Mouse (Mus musculus) T-helper 1 cell (primary cell): ENCODE measurements around the gene Camsap1.

Experiments used
- in situ Hi-C: fragments of 300-600 bp; cut with MboI, MseI; formaldehyde crosslinking; loops from one replicate; pipeline ENCODE4 v1.15.1; 2025; ENCODE audit warnings: high pct_unique_total_duplicates

Camsap1 gene

DNA sequence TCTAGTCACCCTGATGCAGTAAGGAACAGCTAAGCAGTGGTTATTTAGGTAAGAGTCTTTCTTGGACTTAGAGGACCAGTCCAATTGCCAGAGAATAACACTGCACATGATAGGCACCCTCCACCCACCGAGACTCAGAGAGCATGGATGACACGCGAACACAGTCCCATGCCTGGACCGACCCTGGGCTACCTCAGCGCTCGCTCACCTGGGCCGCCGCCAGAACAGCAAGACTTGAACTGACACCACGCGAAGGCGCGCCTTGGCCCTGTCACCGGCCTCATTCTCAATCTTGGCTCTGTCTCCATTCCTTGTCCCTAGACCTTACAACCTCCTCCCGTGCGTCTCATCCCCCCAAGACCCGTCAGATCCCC is 1.0 kb downstream of the Camsap1 start:
- in situ Hi-C loops, result no loop called here

DNA sequence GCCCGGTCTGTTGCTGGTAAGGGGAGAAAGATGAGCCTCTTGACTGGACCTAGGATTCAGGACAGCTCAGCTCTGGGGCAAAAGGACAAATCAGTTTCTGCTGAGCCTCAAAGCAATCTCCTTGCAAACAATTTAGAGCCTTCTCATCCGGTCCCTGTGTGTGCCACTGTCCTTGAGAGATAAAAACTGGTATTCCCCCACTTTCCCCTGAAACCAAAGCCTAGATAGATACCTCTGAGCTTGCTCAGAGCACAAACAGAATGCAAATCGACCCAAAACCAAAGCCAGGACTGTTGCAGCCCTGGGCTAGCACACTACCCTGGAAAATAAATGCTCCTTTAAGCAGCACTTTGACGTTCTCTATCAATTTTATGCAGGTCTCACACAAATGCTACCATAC is 4.1 kb downstream of the Camsap1 start:
- in situ Hi-C loops, result no loop called here

DNA sequence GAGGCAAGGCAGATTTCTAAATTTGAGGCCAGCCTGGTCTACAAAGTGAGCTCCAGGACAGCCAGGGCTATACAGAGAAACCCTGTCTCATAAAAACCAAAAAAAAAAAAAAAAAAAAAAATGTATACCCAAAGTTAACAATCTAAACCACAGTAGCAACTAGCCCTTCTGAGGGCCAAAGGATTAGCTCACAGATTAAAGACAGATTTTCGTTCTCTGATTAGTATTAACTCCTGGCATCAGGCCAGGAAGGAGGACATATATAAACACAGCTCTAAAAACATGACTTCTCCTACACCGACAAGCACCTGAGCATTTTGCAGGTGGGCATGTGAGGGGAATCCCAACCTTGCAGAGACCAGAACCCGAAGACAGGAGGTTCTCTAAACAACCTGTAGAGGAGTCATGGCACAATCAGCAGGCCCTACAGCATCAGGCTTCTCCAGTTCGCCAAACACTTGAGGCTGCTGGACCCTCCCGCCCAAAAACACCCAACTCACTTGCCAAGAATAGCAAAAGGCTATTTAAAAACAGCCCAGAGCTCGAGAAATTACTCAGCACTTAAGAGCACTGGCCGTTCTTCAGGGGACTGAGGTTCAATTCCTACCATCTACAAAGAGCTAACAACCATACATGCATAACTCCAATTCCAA is 5.4 kb downstream of the Camsap1 start:
- in situ Hi-C loops, result no loop called here

DNA sequence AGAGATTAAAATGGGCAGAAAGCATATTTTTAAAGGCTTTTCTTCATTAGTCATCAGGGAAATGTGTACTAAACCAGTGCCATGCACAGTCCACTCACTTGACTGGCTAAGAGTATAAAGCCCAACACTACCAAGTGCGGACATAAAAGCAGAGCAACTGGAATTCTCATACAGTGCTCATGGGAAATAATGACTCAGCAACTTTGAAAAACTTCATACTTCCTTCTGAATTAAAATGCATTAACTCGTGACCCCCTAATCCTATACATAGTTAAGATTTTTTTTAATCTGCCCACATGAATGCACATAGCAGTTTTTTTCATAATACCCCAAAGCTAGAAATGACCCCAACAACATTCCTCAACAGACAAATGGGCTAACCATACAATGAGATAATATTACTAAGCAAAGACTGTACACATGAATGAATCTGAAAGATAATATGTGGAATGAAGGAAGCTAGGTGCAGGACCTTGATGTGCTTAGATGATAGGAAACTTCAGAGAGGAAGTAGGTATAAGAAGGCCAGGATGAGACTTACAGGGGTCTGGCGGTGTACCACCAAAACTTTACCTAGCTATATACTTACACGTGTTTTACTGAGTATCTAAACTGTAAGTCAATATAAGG is 7.8 kb downstream of the Camsap1 start:
- in situ Hi-C loops, result no loop called here

DNA sequence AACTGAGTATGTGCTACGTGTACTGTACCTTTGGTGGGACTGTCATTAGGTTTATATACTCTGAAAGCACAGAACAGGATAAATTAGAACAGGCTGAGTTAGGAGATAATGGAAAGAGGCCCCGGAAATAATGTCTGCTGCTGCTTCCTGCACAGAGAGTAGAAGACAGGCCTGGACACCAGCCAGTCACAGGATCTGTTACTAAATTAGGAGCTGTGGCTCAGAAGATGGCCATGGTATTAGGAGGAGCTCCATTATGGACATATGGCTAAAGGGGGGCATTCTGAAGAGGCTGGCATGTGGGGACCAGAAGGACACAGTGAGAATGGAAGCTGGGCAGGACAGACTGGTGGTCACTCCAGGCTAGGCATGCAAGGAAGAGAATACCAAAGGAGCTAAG is 12.7 kb downstream of the Camsap1 start:
- in situ Hi-C loops, result no loop called here

DNA sequence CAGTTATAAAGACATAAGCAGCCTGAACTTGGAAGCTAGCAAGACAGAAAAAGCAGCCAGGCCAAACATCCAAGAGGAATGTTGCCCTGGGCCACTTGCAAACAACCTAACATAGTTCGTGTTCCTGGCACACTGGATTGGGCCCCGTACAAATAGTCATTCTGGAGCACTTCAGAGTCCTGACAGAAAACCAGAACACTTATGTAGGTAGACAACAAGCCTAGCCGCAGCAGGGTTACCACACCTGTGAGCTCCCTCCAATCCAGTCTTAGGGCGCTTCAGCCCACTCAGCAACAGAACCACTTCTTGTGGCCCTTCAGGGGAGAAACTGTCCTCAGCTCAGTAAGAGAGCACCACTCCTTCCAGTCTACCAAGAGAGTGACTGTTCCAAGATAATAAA is 13.8 kb downstream of the Camsap1 start:
- in situ Hi-C loops, result no loop called here

DNA sequence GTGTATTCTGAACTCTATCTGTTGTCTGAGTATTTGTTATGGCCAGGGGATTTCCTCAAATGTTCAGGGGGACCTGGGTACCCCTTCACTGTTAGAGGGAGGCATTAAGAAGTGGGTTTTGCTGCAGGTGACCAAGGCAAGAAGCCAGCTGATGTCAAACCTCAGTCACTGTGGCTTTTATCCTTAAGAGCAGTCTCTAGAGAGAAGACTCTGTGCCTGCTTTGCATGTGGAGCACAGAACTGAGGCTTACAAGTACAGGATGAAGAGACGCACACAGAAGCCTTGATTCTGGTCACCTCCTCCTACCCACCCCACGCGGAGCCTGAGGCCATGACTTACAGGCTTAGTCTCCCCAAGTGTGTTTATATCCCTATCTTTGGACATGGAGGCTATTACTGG is 33.8 kb downstream of the Camsap1 start:
- in situ Hi-C loops, result no loop called here

DNA sequence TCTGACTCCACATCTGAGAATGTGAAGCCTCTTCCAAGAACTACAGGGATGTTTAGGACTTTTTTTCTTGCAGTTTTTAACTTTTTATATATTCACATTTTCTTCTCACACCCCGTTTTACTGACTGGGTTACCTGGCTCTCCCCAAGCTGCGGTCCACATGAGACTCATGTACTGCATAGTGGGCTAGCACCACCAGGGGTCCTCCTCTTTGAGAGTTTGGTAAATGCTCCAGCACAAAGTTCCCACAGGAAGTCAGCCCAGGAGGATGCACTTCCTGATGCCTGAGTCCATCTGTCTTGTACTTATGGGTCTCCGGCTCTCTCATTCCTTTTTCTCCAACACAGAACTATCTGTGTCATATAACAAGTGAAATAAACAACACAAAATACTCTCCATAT is 35.1 kb downstream of the Camsap1 start:
- in situ Hi-C loops, result no loop called here

DNA sequence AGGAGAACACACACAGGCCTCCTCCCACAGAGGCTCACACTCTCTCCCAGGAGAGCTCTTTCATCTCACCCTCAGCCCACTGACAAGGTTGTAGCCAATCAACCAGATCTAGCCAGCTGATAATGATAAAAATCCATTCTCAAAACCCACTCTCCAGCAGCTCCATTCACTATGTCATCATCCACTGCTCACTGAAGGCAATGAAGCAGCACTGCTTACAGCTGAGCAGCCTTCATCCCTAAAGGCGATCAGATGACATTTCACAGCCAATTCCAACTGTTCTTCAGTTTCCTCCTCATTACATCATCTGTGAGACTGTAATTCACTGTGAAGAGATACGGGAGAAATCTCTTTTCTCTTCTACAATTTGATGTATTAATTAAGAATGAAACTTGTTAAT is 39.3 kb downstream of the Camsap1 start:
- in situ Hi-C loops, result no loop called here

DNA sequence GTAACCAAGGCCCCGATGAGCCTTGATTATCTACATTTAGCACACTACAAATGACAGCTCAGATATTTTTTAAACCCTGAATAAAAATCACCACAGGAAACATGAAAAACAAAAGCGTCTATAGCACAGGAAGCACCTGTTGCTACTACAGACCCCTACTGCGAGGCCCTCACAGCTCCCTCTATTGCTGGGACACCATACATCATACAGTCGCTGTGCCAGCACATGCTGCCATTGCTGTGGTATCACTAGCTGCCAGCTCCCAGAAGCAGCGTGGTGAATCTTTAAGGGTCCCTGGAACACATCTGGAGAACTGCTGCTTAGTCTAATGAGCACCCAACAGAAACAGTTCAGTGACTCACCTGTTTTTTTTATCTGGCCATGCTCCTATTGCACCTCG is 42.6 kb downstream of the Camsap1 start:
- in situ Hi-C loops, result no loop called here

DNA sequence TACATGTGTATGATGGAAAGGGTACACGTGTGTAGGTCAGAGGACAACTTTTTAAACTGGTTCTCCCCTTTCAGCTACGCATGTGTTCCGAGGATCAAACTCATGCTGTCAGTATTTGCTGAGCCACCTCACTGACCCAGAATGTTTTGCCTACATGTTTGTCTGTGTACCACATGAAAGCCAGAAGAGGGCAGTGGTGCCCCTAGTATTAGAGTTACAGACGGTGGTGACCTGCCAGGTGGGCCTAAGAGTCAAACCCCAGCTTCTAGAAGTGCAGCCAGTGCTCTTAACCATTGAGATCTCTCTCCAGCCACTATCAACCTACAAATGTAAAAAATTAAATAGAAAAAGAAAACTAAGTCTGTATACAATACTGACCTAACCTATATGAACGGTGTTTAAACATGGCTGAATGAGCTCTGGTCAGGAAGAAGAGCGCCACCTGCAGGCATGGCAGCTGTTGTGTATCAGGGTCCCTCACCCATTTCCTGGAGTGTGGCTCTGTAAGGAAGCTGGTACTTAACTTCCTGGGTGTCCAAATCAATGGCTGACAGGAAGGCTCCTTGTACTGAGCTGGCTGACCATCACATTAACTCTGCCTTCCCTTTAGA is 51.7 kb downstream of the Camsap1 start:
- in situ Hi-C loops, result no loop called here

DNA sequence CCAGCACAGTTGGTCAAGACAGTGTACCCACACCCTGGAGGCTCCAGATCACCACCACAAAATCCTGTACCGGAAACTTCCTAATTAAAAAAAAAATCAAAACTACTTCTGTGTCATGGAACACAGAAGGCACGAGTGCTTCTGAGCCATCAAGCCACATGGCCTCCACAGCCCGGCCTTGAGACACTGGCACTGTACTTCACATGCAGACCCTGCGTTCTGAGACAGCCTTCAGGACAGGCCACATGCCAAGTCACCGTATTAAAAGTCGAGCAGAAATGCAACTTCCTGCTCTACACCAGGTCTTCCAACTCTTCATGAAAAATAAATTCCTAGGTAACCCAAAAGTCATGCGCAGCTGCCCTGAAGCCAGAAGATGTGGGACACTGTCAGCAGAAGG is 55.3 kb downstream of the Camsap1 start:
- in situ Hi-C loops, result no loop called here

DNA sequence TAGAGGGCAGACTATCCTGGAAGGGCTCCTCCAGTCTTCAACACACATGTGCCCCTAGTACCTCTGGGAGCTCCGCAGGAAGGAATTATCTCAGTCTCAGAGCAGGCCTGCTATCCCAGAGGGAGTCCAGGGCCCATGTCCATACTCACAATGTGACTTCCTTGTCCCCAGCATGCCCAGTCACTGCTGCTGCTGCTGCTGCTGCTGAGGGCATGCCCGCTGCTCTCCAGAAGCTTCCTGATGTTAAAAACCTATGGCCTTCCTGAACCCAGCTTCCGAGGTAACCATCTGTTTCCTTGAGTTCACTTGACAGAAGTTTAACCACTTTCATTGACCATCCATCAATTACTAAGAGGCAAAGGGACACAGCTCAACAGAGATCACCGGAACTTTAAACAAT is 58.1 kb downstream of the Camsap1 start:
- in situ Hi-C loops, result no loop called here

DNA sequence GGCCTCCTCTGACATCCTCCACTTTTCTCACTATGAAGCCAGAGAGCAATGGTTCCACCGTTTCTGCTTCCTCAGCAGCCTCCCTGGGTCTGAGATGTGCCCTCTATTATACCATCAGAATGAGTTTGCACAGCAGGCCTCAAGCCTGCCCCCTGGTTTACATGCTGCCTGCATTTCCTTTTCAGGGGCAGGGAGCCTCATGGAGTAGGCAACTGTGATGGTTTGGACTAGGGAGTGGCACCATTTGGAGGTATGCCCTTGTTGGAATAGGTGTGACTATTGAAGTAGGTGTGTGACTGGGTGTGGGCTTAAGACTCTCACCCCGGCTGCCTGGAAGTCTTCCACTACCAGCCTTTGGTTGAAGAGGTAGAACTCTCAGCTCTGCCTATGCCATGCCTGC is 59.3 kb downstream of the Camsap1 start:
- in situ Hi-C loops, result no loop called here

DNA sequence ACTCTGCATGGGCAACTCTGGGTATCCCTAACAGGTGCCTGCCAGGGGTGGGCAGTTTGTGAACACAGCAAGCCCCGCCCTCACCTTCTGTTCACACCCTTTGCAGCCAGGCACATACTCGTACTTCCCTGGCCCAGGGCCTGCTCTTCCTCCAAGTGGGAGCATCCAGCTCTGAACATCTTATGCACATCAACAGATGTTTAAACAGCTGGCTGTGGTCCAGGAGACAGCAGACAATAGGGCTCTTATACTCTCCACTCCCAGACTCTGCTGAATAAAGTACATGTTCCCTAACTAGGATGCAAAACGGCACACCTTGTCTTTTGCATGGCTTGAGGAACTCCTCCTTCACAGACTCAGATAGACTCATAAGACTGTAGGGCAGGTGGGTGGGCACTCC is 63.1 kb downstream of the Camsap1 start:
- in situ Hi-C loops, result no loop called here

DNA sequence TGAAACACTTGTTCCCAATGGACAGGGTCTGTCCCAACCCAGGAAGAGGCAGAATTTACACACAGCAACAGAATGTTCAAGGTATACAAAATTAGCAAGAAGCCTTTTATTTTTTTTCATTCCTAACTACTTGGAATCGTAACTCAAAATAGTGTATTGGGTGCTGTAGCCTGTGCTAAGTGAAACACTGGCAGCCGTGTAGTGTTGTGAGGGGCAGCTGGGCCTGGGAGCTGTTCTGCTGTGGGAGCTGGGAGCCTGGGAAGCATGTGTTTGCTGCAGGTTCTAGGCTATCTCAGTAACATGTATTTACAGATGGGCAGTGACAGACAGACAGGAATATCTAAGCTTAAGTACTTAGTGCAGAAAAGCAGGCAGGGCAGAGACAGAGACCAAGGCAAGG is 64.7 kb downstream of the Camsap1 start:
- in situ Hi-C loops, result no loop called here

DNA sequence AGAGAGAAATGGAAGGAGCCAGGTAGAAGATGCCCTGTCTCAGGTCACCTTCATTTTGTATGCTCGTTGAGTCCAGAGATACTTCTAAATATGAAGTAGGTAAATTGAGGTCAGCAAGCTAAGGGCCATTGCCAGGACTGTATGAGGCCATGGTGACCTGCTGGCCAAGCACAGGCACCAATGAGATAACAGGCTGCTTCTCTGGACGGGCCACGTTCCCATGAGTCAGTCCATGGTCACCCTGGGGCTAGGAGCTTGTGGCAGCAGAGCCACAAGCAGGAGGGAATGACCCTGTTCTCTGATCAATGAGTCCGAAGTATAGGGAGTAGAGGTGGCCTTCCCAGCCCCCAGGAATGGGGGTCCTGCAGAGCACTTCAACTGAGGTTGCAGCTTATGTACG is 68.3 kb downstream of the Camsap1 start:
- in situ Hi-C loops, result no loop called here

DNA sequence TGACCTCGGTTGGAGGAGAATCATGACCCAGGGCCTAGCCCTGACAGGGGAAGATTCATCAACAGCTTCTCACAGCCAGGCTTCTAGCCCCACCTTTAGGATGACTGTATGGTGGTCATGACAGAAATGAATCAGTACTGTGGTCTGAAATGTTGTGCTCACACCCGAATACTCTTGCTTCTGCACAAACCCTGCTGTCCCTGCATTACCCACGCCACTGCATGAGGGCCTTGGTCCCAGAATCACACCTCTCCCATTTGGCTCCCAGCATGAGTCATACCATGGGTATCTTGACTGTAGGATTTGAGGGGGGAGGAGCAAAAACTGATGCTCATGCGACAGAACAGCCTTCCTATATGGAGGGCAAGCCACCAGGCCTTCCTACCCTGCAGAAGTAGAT is 68.9 kb downstream of the Camsap1 start:
- in situ Hi-C loops, result no loop called here

DNA sequence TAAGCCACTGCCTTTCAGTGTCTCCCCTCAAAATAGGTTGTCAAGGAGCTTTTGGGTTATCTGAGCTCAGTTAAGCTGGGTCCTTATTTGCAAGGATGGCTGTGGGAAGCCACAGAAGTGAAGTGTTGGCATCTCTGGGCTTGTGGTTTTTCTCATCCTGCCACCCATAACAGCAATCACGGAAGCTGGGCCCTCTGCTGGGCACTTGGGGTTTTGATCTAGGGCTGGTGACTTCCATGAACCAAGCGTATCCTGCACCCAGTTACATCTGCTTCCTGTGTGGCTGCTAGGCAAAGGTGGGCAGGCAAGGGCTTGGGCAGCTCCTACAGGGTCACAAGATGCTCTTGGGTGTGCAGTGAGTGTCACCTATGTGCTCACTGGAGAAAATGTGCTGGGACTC is 69.8 kb downstream of the Camsap1 start:
- in situ Hi-C loops, result no loop called here

DNA sequence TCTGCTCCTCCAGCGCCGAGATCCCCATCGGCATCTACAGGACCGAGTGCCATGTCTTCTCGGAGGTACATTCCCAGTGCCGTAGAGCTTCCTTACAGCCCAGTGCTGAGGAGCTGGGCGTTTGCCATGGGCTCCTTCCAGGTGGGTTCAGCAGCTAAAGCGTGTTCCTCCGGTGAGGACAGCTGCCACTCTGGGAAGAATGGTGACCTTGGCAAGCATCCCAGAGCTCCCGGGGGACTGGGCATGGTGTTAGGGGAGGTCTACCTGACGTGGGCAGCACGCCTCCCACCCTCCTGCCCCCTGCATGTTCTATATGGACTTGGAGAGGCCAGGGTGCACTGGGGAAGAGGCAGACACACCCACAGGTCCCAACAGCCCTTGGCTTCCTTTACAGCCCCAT is 73.2 kb downstream of the Camsap1 start:
- in situ Hi-C loops, result no loop called here

DNA sequence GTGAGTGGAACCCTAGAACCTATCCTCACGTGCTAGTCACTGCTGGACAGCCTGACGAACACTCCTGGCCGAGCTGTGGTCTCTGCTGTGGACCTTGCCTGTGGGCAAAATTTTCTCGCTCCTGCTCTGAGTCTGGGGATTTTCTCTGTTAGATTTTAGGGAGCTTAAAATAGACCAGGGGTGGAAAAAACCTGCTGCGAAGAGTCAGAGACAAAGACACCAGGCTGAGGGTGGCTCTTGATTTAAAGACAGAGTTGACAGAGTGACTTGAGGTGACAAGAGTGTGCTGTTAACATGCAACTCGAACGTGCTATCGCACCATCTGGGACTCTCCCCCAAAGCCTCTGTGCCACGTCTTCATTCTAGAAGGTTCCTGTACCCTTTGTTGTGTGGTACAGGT is 84.1 kb downstream of the Camsap1 start:
- in situ Hi-C loops, result no loop called here

DNA sequence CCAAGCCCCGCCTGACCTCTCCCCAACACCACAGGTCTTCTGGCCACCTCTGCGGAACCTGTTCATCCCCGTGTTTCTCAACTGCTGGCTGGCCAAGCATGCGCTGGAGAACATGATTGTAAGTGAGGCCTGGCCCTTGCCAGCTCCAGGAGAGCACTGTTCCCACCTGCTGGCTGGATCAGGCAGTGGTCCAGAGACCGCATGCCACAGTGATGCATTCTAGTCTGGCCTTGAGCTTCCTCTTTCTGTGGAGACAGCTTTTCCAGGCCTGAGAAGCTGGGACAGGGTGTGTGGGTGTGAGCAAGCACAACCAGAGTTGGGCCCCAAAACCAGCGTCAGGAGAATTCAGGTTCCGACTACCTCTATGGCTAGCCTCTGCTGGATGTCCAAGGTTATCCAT is 90.6 kb downstream of the Camsap1 start:
- in situ Hi-C loops, result no loop called here

DNA sequence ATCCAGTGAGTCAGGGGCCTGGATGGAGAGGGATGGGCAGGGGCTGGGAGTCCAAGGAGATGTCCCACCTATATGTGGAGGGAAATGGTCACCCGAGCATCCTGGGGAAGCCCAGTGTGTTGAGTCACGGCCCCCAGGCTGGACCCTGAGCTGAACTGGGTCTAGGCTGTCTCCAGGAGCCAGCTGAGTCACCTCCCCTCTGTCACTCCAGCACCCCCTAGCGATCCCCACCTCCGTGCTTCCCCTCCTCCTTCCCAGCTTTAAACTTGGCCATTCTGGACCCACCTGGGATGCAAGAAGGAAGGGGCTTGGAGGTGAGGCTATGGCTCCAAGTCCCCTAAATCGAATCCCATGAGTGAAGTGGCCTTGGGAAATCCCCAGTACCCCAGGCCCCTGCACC is 94.9 kb downstream of the Camsap1 start:
- in situ Hi-C loops, result no loop called here

DNA sequence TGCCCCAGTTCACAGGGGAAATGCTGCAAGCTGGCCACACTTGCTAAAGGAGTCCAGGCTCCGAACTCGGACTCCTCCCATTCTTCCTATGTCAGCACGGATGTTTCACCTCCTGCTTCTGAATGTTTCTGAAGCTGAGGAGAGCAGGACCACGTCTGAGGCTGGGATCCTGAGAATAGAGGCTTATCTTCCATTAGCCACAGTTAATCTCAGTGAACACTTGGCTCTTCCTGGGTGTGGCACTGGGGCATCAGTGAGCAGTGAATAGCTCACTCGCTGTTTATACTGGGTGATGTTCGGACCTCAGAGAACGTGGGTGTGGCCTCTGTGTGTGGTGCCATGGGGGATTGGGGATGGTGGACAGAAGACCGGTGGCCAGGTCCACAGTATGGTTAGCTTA is 95.9 kb downstream of the Camsap1 start:
- in situ Hi-C loops, result no loop called here
